Mouse (Mus musculus) megakaryocyte, embryonic 14.5 days (primary cell): ENCODE measurements around the gene Ttc7.

Experiments
- FLI1 ChIP-seq: IDR thresholded peaks from 2 replicates; pipeline ENCODE4 v1.6.1; 2012; ENCODE audit warnings: low read length, inconsistent platforms, mixed read lengths
- GATA1 ChIP-seq: IDR thresholded peaks from 3 replicates; pipeline ENCODE4 v1.6.1; 2012; ENCODE audit warnings: mixed read lengths, low read length, inconsistent platforms, borderline replicate concordance

DNA sequence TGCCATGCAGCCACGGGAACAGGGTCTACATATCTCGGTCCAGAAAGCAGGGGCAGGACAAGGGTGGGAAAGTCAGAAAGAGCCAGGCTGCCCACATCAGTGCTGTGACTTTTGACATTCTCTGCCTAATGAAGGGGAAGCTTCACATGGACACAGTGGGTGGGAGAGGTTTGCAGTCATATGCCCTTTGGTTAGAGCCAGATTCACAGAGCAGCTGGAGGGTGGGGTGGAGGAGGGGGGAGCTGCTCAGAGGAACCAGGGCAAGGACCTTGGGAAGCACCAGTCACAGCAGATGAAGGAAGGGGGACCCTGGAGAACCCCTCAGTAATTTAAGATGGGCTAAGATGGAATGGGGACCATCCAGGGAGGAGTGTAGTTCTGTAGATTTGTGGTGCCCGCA lies 103.1 kb downstream of the Ttc7 start:
- TF ChIP-seq GATA1 (no peak), FLI1 (no peak)
